Mouse (Mus musculus) brain, embryonic 14.5 days (tissue): ENCODE results near the gene Cdh13. TPM values are rescaled to one million over a fixed set of nuclear protein-coding genes. Genes with fewer than 3 reads are reported as not detected.

Source experiments
- DNase-seq: peaks from one replicate; pipeline ENCODE4 v3.0.0-alpha.2; 2011; ENCODE audit warnings: low read depth
- CTCF ChIP-seq: fragments of 200-500 bp; IDR thresholded peaks from 2 replicates; pipeline ENCODE4 v1.5.1; 2012; ENCODE audit warnings: inconsistent platforms, mild to moderate bottlenecking, moderate library complexity, borderline replicate concordance; ENCODE audit not compliant: insufficient read depth, insufficient read length; ENCODE audit errors: extremely low read depth
- POLR2A ChIP-seq: fragments of 200-500 bp; IDR thresholded peaks from 2 replicates; pipeline ENCODE4 v1.6.1; 2012; ENCODE audit warnings: mild to moderate bottlenecking, inconsistent platforms, borderline replicate concordance; ENCODE audit not compliant: poor library complexity, insufficient read depth, insufficient read length, severe bottlenecking; ENCODE audit errors: extremely low read depth
- polyA plus RNA-seq: library from polyadenylated mRNA; depleted of rRNA; stranded (reverse); fragments of >200 nt; gene quantifications from 2 replicates; pipeline ENCODE4 v1.2.3, GENCODE M21; 2012

The Cdh13 gene
- polyA plus RNA-seq, 1 experiment, result 58.5 TPM

DNA sequence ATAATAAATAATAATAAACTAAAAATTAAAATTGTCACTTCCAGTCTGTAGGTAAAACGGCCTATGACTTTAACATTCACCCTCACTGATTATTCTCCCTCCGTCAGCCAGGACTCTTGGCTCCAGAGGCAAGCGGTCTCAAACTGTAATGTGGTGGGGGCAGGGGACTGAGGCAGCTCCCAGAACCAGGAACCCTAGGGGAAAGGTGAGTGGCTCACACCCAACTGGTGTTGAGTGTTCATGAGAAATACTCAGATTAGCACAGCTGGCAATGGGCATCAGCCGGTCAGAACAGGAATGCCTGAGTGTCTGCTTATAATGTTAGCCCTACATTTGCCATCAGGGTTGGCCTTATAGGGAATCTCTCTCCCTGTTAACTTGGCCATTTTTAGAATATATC lies 982.8 kb downstream of the Cdh13 start:
- DNase-seq, result no peak
- TF ChIP-seq POLR2A, result no peak
- TF ChIP-seq CTCF, result no peak

DNA sequence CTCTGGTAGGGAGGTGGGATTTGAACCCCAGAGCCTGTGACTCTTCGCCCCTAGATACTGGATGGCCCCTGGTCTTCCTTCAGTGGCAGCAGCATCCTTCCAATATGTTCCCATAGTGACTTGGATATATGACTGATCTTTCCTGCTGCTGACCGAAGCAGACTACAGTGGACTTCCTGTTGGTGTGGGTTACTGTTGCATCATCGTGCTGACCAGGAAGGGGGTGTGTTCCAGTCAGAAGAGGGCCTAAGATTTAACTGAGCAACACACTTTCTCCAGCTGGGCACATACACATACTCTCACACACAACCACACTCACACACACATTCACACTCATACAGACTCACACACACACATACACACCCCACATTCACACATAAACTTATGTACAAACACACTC lies 986.0 kb downstream of the Cdh13 start:
- no peak for DNase-seq
- TF ChIP-seq POLR2A (no peak), CTCF (no peak)

GRCm38 (mm10) chr8:119270371-119270770 lies 986.8 kb downstream of the Cdh13 start:
- no peak for TF ChIP-seq CTCF
- no peak for TF ChIP-seq POLR2A
- no peak for DNase-seq

DNA sequence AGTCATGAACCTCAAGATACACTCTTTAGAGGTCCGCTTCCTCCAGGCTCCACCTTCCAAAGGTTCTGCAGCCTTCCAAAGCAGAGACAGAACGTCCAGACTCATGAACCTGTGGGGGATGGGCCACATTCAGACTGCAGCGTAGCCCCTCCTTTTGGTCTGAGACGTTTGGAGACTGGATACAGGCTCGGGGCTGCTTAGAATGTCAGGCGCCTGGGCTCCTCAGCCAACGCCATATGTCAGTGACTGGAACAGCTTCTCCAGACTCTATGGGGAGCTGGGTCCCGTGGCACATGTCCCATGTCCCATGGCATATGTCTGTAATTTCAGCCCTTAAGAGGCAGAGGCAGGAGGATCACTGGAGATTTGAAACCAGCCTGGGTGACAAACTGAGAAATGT lies 989.4 kb downstream of the Cdh13 start:
- TF ChIP-seq POLR2A, result no peak
- no peak for TF ChIP-seq CTCF
- no peak for DNase-seq

GRCm38 (mm10) chr8:119275442-119275841 lies 991.9 kb downstream of the Cdh13 start:
- TF ChIP-seq CTCF (no peak), POLR2A (no peak)
- no peak for DNase-seq

- TF ChIP-seq CTCF, result no peak
- TF ChIP-seq POLR2A, result no peak
- no peak for DNase-seq
Measured at GRCm38 (mm10) chr8:119277047-119277451, 993.5 kb downstream of the Cdh13 start.

GRCm38 (mm10) chr8:119281761-119282160 lies 998.2 kb downstream of the Cdh13 start:
- TF ChIP-seq POLR2A, result no peak
- no peak for TF ChIP-seq CTCF
- peak; percentile 52 for DNase-seq

GRCm38 (mm10) chr8:119284516-119284915 lies 1001.0 kb downstream of the Cdh13 start:
- no peak for TF ChIP-seq POLR2A
- TF ChIP-seq CTCF, result no peak
- DNase-seq, result no peak

DNA sequence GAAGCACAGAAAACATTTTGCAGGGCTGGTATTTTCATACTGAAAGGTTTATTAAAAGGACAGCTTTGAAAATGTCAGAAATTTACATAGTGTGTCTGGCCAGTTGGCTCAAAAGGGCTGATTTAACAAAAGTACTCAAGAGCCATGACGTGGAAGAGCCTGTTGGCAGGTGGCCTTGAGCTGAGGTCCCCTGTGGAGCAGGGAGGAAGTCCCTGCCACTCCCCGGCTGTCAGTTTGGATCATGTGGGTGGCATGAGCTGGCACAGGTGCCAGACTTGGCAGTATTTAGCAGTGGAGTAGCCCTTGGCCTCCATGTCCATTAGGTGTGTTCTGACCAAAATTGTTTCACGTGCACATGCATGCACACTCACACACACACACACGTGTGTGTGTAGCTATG lies 1001.4 kb downstream of the Cdh13 start:
- no peak for TF ChIP-seq POLR2A
- no peak for TF ChIP-seq CTCF
- DNase-seq, result peak; percentile 54

GRCm38 (mm10) chr8:119295477-119295876 lies 1011.9 kb downstream of the Cdh13 start:
- no peak for DNase-seq
- TF ChIP-seq POLR2A, result no peak

DNA sequence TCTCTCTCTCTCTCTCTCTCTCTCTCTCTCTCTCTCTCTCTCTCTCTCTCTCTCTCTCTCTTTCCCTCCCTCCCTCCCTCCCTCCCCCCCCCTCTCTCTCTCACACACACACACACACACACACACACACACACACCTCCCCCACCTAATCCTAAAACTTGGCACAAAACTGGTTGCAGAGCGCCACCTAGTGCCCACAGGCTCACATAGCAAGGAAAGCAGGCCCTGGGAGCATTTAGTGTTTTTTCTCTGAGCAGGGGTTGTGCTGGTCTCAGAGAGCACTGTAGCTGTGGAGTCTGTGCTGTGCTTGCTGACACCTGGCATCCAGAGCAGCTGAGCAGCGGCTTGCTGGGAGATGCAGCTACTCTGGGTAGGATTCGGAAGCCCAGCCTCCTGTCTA lies 1014.2 kb downstream of the Cdh13 start:
- TF ChIP-seq CTCF, result peak; percentile 78
- peak; percentile 40 for DNase-seq

- TF ChIP-seq CTCF (peak; percentile 19; the same call in 1 of the 2 replicates), POLR2A (no peak)
- DNase-seq, result no peak
Measured at GRCm38 (mm10) chr8:119300335-119300734, 1016.8 kb downstream of the Cdh13 start.

GRCm38 (mm10) chr8:119304196-119304595 lies 1020.7 kb downstream of the Cdh13 start:
- TF ChIP-seq POLR2A (no peak), CTCF (no peak)
- no peak for DNase-seq
